Mouse (Mus musculus): ENCODE results near the gene Knop1. TPM values are rescaled to one million over a fixed set of nuclear protein-coding genes. Genes with fewer than 3 reads are reported as not detected.

Knop1 gene
- total and polyA plus RNA-seq, 3 experiments = 46.8 to 66.9 TPM; not detected in 1

GRCm38 (mm10) chr7:118855171-118855876 is 730 bp downstream of the Knop1 start, which contains the start of gene Iqck:
Iqck (plus strand) TSS chr7:118855752.
- Histone ChIP-seq H3K4me3 (ENCODE audit: control insufficient read depth in 1 of 2, insufficient read depth in 1 of 2, low read depth in 2 of 2, low read length in 2 of 2) (peak within 1 kb of the TSS; percentile 62 to 92), H3K36me3 (ENCODE audit: control insufficient read depth in 1 of 2, insufficient read depth in 2 of 2, low read length in 2 of 2) (peaks cover 5 to 43% of the 10 kb centered on the region in 2 experiments; a peak in 3 of 4 replicates), H3K27me3 (ENCODE audit: control insufficient read depth in 1 of 2, insufficient read depth in 2 of 2, low read length in 2 of 2) (no peaks in the 10 kb centered on the region), H3K9me3 (replicated peaks; ENCODE audit: insufficient read depth, low read length) (no peaks in the 10 kb centered on the region), H3K27ac (ENCODE audit: control insufficient read depth, low read depth, low read length) (peak within 1 kb of the TSS; percentile 60), H3K79me2 (ENCODE audit: control insufficient read depth, insufficient read depth, low read length, poor library complexity) (peaks cover 44% of the 10 kb centered on the region), H3K9ac (ENCODE audit: control insufficient read depth, low read depth, low read length, poor library complexity, severe bottlenecking) (peak within 1 kb of the TSS; percentile 85), H3K4me1 (ENCODE audit: control insufficient read depth in 1 of 2, insufficient read depth in 2 of 2, low read length in 2 of 2) (peaks cover 5 to 40% of the 10 kb centered on the region in 2 experiments)
- TF ChIP-seq E2F4 (IDR thresholded peaks at IDR 0.05; ENCODE audit: borderline replicate concordance, low read depth, low read length) = no peak
- no peak for TF ChIP-seq MAFK (IDR thresholded peaks at IDR 0.05; ENCODE audit: borderline replicate concordance, low read depth, low read length)
- TF ChIP-seq BHLHE40 (IDR thresholded peaks at IDR 0.05; ENCODE audit: borderline replicate concordance, low read depth, low read length) = no peak
- TF ChIP-seq UBTF (IDR thresholded peaks at IDR 0.05; ENCODE audit: borderline replicate concordance, insufficient read depth, low read depth, low read length) = no peak
- TF ChIP-seq NELFE (IDR thresholded peaks at IDR 0.05; ENCODE audit: low read depth, low read length) = peak; percentile 93
- peak; percentile 93 for TF ChIP-seq HCFC1 (IDR thresholded peaks at IDR 0.05; ENCODE audit: low read depth, low read length)
- peak; percentile 79; the same call in 1 of the 2 replicates for TF ChIP-seq ZMIZ1 (IDR thresholded peaks at IDR 0.05; ENCODE audit: low read depth, low read length)
- peak; percentile 99 for TF ChIP-seq MXI1 (IDR thresholded peaks at IDR 0.05; ENCODE audit: low read depth, low read length)
- TF ChIP-seq POLR2A (IDR thresholded peaks at IDR 0.05; ENCODE audit: control insufficient read depth in 1 of 2, insufficient read depth in 1 of 2, low read depth in 1 of 2, low read length in 2 of 2, poor library complexity in 1 of 2) = peak; percentile 85 to 90
- TF ChIP-seq CHD2 (IDR thresholded peaks at IDR 0.05; ENCODE audit: low read length) = peak; percentile 57; the same call in 1 of the 2 replicates
- no peak; a peak in 1 of 4 replicates for TF ChIP-seq EP300 (IDR thresholded peaks at IDR 0.05; ENCODE audit: low read depth in 1 of 2, low read length in 2 of 2)
- peak; percentile 78; the same call in 1 of the 2 replicates for TF ChIP-seq MAZ (IDR thresholded peaks at IDR 0.05; ENCODE audit: low read depth, low read length)
- no peak for TF ChIP-seq POLR2AphosphoS5 (IDR thresholded peaks at IDR 0.05; ENCODE audit: borderline replicate concordance, low read depth, low read length)
- no peak for TF ChIP-seq ZNF384 (IDR thresholded peaks at IDR 0.05; ENCODE audit: low read depth, low read length)
- TF ChIP-seq KAT2A (conservative IDR thresholded peaks at IDR 0.05; ENCODE audit: low read depth, low read length) = peak; percentile 75
- TF ChIP-seq POLR2AphosphoS2 (IDR thresholded peaks at IDR 0.05; ENCODE audit: low read length) = peak; percentile 92
- TF ChIP-seq RCOR1 (IDR thresholded peaks at IDR 0.05; ENCODE audit: low read depth, low read length) = no peak
- peak; percentile 39; the same call in 1 of the 2 replicates for TF ChIP-seq TCF12 (IDR thresholded peaks at IDR 0.05; ENCODE audit: low read depth, low read length)
- peak; percentile 99 for TF ChIP-seq SIN3A (IDR thresholded peaks at IDR 0.05; ENCODE audit: low read length)
- TF ChIP-seq NRF1 (IDR thresholded peaks at IDR 0.05; ENCODE audit: insufficient read depth, low read depth, low read length, poor library complexity, severe bottlenecking) = peak; percentile 66
- peak; percentile 77 for TF ChIP-seq MAX (IDR thresholded peaks at IDR 0.05; ENCODE audit: low read length)
- TF ChIP-seq CHD1 (IDR thresholded peaks at IDR 0.05; ENCODE audit: low read depth, low read length) = no peak
- TF ChIP-seq ZKSCAN1 (IDR thresholded peaks at IDR 0.05; ENCODE audit: low read depth, low read length) = no peak
- peak; percentile 87 for TF ChIP-seq ELF1 (IDR thresholded peaks at IDR 0.05; ENCODE audit: low read depth, low read length)
- TF ChIP-seq MEF2A (IDR thresholded peaks at IDR 0.05; ENCODE audit: extremely low read depth, insufficient replicate concordance, low read depth, low read length, poor library complexity, severe bottlenecking) = no peak
- peak; percentile 89 for TF ChIP-seq MYC (IDR thresholded peaks at IDR 0.05; ENCODE audit: low read depth, low read length)
- TF ChIP-seq RAD21 (IDR thresholded peaks at IDR 0.05; ENCODE audit: low read depth, low read length) = no peak
- TF ChIP-seq USF1 (IDR thresholded peaks at IDR 0.05; ENCODE audit: low read depth, low read length) = peak; percentile 33; the same call in 1 of the 2 replicates
- DNase-seq (ENCODE audit: low read depth, low spot score) = peak; percentile 94
